Mouse (Mus musculus) E14TG2a.4 (cell line): ENCODE results near the gene Cdh13.

Experiments
- CTCF ChIP-seq: conservative IDR thresholded peaks from 2 replicates; pipeline ENCODE4 v1.5.1; 2014; ENCODE audit warnings: low read length
- NANOG ChIP-seq: IDR thresholded peaks from 2 replicates; pipeline ENCODE4 v1.6.1; 2014; ENCODE audit warnings: borderline replicate concordance, low read length, mixed read lengths
- POU5F1 ChIP-seq: IDR thresholded peaks from 2 replicates; pipeline ENCODE4 v1.6.1; 2014; ENCODE audit warnings: low read length, borderline replicate concordance

DNA sequence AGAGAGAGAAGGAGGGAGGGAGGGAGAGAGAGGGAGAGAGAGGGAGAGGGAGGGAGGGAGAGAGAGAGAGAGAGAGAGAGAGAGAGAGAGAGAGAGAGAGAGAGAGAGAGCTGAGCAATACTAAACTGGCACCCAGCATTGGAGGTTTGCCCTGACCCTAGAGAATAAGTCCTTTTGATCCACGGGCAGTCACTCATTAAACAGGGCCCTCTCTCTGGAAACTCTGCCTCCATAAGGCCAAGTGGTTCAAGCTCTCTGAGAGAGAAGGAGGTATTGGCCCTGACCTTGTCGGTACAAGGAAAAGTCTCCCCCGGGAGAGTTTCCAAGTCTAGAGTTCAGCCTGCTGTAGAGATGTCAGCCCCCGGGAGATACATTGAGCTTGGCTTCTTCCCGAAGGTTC lies 564.5 kb downstream of the Cdh13 start:
- TF ChIP-seq CTCF (no peak), NANOG (no peak), POU5F1 (no peak)
